ENCODE assay signal across 19 mouse cellular contexts in the genomic region with DNA sequence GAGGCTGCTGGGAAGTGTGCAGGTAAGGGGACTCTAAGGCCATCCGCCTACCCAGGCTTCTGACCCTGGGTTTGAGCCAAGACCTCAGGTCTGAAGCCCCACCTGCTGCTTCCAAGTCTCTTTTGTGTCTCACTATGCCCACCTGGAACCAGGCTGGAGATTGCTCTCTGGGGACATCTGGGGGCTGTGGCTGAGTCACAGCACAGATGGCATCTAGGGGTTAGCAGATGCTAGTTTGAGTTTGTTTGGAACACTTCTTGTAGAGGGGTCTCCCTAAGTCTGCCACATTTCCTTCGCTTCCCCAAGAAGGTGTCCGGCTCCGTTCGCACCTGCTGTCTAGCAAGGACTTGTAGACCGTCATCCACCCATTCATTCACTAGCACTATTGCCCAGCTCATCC. TPM values are rescaled to one million over a fixed set of nuclear protein-coding genes. Genes with fewer than 3 reads are reported as not detected.
DNase-seq lines count a peak whose midpoint lies in the region; ATAC-seq and TF ChIP-seq lines count a peak whose summit lies in the region.
"Had no signal": no experiment of that assay in that cellular context is flagged by ENCODE, and none has a peak within 500 bp of the region (broad histone marks: within the 10 kb centered on the region; RNA-seq: fewer than 3 reads in every experiment).

No protein-coding gene starts in this region.

- no peak for TF ChIP-seq POLR2A in cerebellum, adult 2 months (IDR thresholded peaks at IDR 0.05; ENCODE audit: borderline replicate concordance, insufficient read depth, low read length)

- no peaks in the 10 kb centered on the region for H3K27me3 ChIP-seq in cerebellum, adult 2 months (ENCODE audit: control insufficient read depth, insufficient read depth, low read length)
- no peaks in the 10 kb centered on the region for H3K27me3 ChIP-seq in hindbrain, embryonic 13.5 days
- no peaks in the 10 kb centered on the region for H3K27me3 ChIP-seq in hindbrain, embryonic 16.5 days (replicated peaks; ENCODE audit: control insufficient read depth, insufficient read depth, low read length)
- no peaks in the 10 kb centered on the region for H3K27me3 ChIP-seq in midbrain, embryonic 10.5 days (ENCODE audit: low read depth, poor library complexity, severe bottlenecking)
- no peaks in the 10 kb centered on the region for H3K27me3 ChIP-seq in midbrain, embryonic 16.5 days (ENCODE audit: control insufficient read depth, insufficient read depth, low read depth, low read length)
- H3K27me3 ChIP-seq in limb, embryonic 12.5 days: no peaks in the 10 kb centered on the region
- H3K27me3 ChIP-seq: limb, embryonic 15.5 days; neural tube, embryonic 13.5 days; stomach, embryonic 15.5 days had no signal

- TF ChIP-seq CTCF in cerebellum, adult 2 months (IDR thresholded peaks at IDR 0.05; ENCODE audit: borderline replicate concordance, insufficient read depth, low read depth, low read length): no peak

- H3K9ac ChIP-seq in hindbrain, embryonic 13.5 days: no peak overlapping the region
- no peak overlapping the region for H3K9ac ChIP-seq in hindbrain, embryonic 16.5 days (ENCODE audit: low read depth, low read length)
- H3K9ac ChIP-seq in midbrain, embryonic 16.5 days (ENCODE audit: low read depth, low read length): no peak overlapping the region
- H3K9ac ChIP-seq in limb, embryonic 12.5 days (replicated peaks): 0 out of 2 replicates have a peak overlapping the region, but pooled peaks have one; percentile 2
- H3K9ac ChIP-seq: limb, embryonic 15.5 days; liver, postnatal 0 days; neural tube, embryonic 13.5 days; stomach, embryonic 15.5 days had no signal

- peak; percentile 47 to 52 for DNase-seq in cerebellum, adult 2 months
- DNase-seq in cerebellum, postnatal 36 days: no peak
- DNase-seq in midbrain, embryonic 10.5 days (ENCODE audit: low spot score): no peak
- DNase-seq in heart, postnatal 14 days: no peak
- DNase-seq: cerebellum, adult 11 months; embryo, embryonic 11 days; gastrocnemius, postnatal 25 days; heart, postnatal 4 days; liver, postnatal 0 days; lung, postnatal 14 days had no signal

- no peak for ATAC-seq in hindbrain, embryonic 13.5 days (ENCODE audit: low FRiP score)
- no peak for ATAC-seq in hindbrain, embryonic 16.5 days
- no peak for ATAC-seq in midbrain, embryonic 16.5 days
- no peak for ATAC-seq in limb, embryonic 12.5 days (ENCODE audit: insufficient number of reproducible peaks, insufficient read depth, low FRiP score, low TSS enrichment, low read depth)
- ATAC-seq: intestine, postnatal 0 days; liver, postnatal 0 days had no signal

- H3K4me2 ChIP-seq in hindbrain, embryonic 13.5 days: no peak overlapping the region
- no peak overlapping the region for H3K4me2 ChIP-seq in hindbrain, embryonic 16.5 days (ENCODE audit: low read length)
- H3K4me2 ChIP-seq in midbrain, embryonic 16.5 days (ENCODE audit: low read length): no peak overlapping the region
- H3K4me2 ChIP-seq in limb, embryonic 12.5 days: no peak overlapping the region
- H3K4me2 ChIP-seq: limb, embryonic 15.5 days; neural tube, embryonic 13.5 days; stomach, embryonic 15.5 days had no signal

- H3K27ac ChIP-seq in cerebellum, adult 2 months (ENCODE audit: insufficient read depth, low read length): peak overlapping the region; percentile 66
- peak overlapping the region; percentile 81 for H3K27ac ChIP-seq in hindbrain, embryonic 13.5 days
- no peak overlapping the region for H3K27ac ChIP-seq in hindbrain, embryonic 16.5 days (ENCODE audit: low read depth, low read length)
- H3K27ac ChIP-seq in midbrain, embryonic 10.5 days (replicated peaks): peak overlapping the region; percentile 83
- no peak overlapping the region for H3K27ac ChIP-seq in midbrain, embryonic 16.5 days (ENCODE audit: low read length)
- no peak overlapping the region for H3K27ac ChIP-seq in limb, embryonic 12.5 days
- H3K27ac ChIP-seq: limb, embryonic 15.5 days; stomach, embryonic 15.5 days had no signal

- H3K9me3 ChIP-seq in hindbrain, embryonic 13.5 days: no peaks in the 10 kb centered on the region
- no peaks in the 10 kb centered on the region for H3K9me3 ChIP-seq in hindbrain, embryonic 16.5 days (ENCODE audit: control insufficient read depth, low read length)
- H3K9me3 ChIP-seq in midbrain, embryonic 10.5 days (replicated peaks): no peaks in the 10 kb centered on the region
- no peaks in the 10 kb centered on the region for H3K9me3 ChIP-seq in midbrain, embryonic 16.5 days (replicated peaks; ENCODE audit: control insufficient read depth, low read length, poor library complexity, severe bottlenecking)
- H3K9me3 ChIP-seq in limb, embryonic 12.5 days: no peaks in the 10 kb centered on the region
- H3K9me3 ChIP-seq: limb, embryonic 15.5 days; neural tube, embryonic 13.5 days; stomach, embryonic 15.5 days had no signal

- H3K4me1 ChIP-seq in cerebellum, adult 2 months (ENCODE audit: control insufficient read depth, insufficient read depth, low read length): peaks cover 66% of the 10 kb centered on the region
- H3K4me1 ChIP-seq in hindbrain, embryonic 13.5 days (replicated peaks): peaks cover 56% of the 10 kb centered on the region
- H3K4me1 ChIP-seq in hindbrain, embryonic 16.5 days (ENCODE audit: control insufficient read depth, insufficient read depth, low read depth, low read length): peaks cover 43% of the 10 kb centered on the region
- peaks cover 63% of the 10 kb centered on the region for H3K4me1 ChIP-seq in midbrain, embryonic 10.5 days
- peaks cover 39% of the 10 kb centered on the region for H3K4me1 ChIP-seq in midbrain, embryonic 16.5 days (ENCODE audit: control insufficient read depth, insufficient read depth, low read length)
- peaks cover 47% of the 10 kb centered on the region for H3K4me1 ChIP-seq in limb, embryonic 12.5 days (replicated peaks)

- H3K36me3 ChIP-seq in hindbrain, embryonic 13.5 days: peaks cover 23% of the 10 kb centered on the region
- 0 out of 2 replicates have a peak, but pooled peaks cover 2% of the 10 kb centered on the region for H3K36me3 ChIP-seq in hindbrain, embryonic 16.5 days (ENCODE audit: control insufficient read depth, insufficient read depth, low read length)
- H3K36me3 ChIP-seq in midbrain, embryonic 10.5 days: peaks cover 30% of the 10 kb centered on the region
- no peaks in the 10 kb centered on the region for H3K36me3 ChIP-seq in midbrain, embryonic 16.5 days (ENCODE audit: control insufficient read depth, insufficient read depth, low read length)
- peaks cover 20% of the 10 kb centered on the region; the same call in 1 of the 2 replicates for H3K36me3 ChIP-seq in limb, embryonic 12.5 days
- H3K36me3 ChIP-seq: stomach, embryonic 15.5 days had no signal

- H3K4me3 ChIP-seq in cerebellum, adult 2 months (replicated peaks; ENCODE audit: insufficient read depth, low read depth, low read length): no peak overlapping the region
- no peak overlapping the region for H3K4me3 ChIP-seq in hindbrain, embryonic 13.5 days
- no peak overlapping the region for H3K4me3 ChIP-seq in hindbrain, embryonic 16.5 days (ENCODE audit: low read length)
- no peak overlapping the region for H3K4me3 ChIP-seq in midbrain, embryonic 10.5 days
- no peak overlapping the region for H3K4me3 ChIP-seq in midbrain, embryonic 16.5 days (ENCODE audit: low read depth, low read length)
- H3K4me3 ChIP-seq in limb, embryonic 12.5 days (replicated peaks): no peak overlapping the region
- H3K4me3 ChIP-seq: limb, embryonic 15.5 days; neural tube, embryonic 13.5 days; stomach, embryonic 15.5 days had no signal

- whole genome bisulfite sequencing in cerebellum, adult 2 months: 58% methylated on average over 6 of the region's 6 CpGs
- WGBS in hindbrain, embryonic 13.5 days: 93% methylated on average over 6 of the region's 6 CpGs
- WGBS in hindbrain, embryonic 16.5 days: 87% methylated on average over 6 of the region's 6 CpGs
- 93% methylated on average over 6 of the region's 6 CpGs for WGBS in midbrain, embryonic 10.5 days
- 91% methylated on average over 6 of the region's 6 CpGs for WGBS in midbrain, embryonic 16.5 days
- WGBS in limb, embryonic 12.5 days: 92% methylated on average over 6 of the region's 6 CpGs

- intact Hi-C loops in heart, postnatal 14 days (cut with DNase I): no loop called here

RNA-seq across cellular contexts. Expression of gene Ncs1, which starts 23.6 kb away (rescaled TPM):
- polyA plus RNA-seq in cerebellum, adult 2 months (2012; rRNA removed): 118 and 126 TPM in 2 replicates
- 144 and 150 TPM in 2 replicates for polyA plus RNA-seq in hindbrain, embryonic 13.5 days (2015; fragmentation: Nextera tagmentation; extraction: Ambion mirVana)
- 151 and 174 TPM in 2 replicates for polyA plus RNA-seq in hindbrain, embryonic 16.5 days (2015; fragmentation: Nextera tagmentation; extraction: Ambion mirVana)
- polyA plus RNA-seq in midbrain, embryonic 10.5 days (2016; fragmentation: Nextera tagmentation; extraction: Ambion mirVana): 48.6 and 66.5 TPM in 2 replicates
- polyA plus RNA-seq in midbrain, embryonic 16.5 days (2015; fragmentation: Nextera tagmentation; extraction: Ambion mirVana): 148 and 164 TPM in 2 replicates
- polyA plus RNA-seq in limb, embryonic 12.5 days (2016; fragmentation: Nextera tagmentation; extraction: Ambion mirVana): 53.6 and 54.4 TPM in 2 replicates
- total RNA-seq in heart, postnatal 14 days (2021): 10 to 100 TPM in 1 of 2 experiments, 1 to 10 TPM in 1; 7.9 to 11.9 TPM

RNA-seq across cellular contexts. Expression of gene Hmcn2, which starts 45.0 kb away (rescaled TPM):
- 0.59 and 0.63 TPM in 2 replicates for polyA plus RNA-seq in cerebellum, adult 2 months (2012; rRNA removed)
- 0.12 and 0.19 TPM in 2 replicates for polyA plus RNA-seq in hindbrain, embryonic 13.5 days (2015; fragmentation: Nextera tagmentation; extraction: Ambion mirVana)
- 0.30 TPM in 2 replicates for polyA plus RNA-seq in hindbrain, embryonic 16.5 days (2015; fragmentation: Nextera tagmentation; extraction: Ambion mirVana)
- polyA plus RNA-seq in midbrain, embryonic 10.5 days (2016; fragmentation: Nextera tagmentation; extraction: Ambion mirVana): 0.06 TPM in 1 of 2 replicates, not detected in the other
- polyA plus RNA-seq in midbrain, embryonic 16.5 days (2015; fragmentation: Nextera tagmentation; extraction: Ambion mirVana): 0.16 and 0.18 TPM in 2 replicates
- polyA plus RNA-seq in limb, embryonic 12.5 days (2016; fragmentation: Nextera tagmentation; extraction: Ambion mirVana): 0.19 TPM in 1 of 2 replicates, not detected in the other
- total RNA-seq in heart, postnatal 14 days (2021): 10 to 100 TPM; 30.5 to 31.5 TPM
- total RNA-seq: MEL had no signal

Comparison
In these comparisons a context has a peak if more than half of its experiments do, and no peak if none do; other contexts are left out.
1. DNase-seq: peak in cerebellum, adult 2 months (2 of 2); none in cerebellum, postnatal 36 days (0 of 2), midbrain, embryonic 10.5 days (single experiment) and heart, postnatal 14 days (0 of 2).
2. H3K27ac ChIP-seq: peak in cerebellum, adult 2 months (single experiment), hindbrain, embryonic 13.5 days (single experiment) and midbrain, embryonic 10.5 days (single experiment); none in hindbrain, embryonic 16.5 days (single experiment), midbrain, embryonic 16.5 days (single experiment) and limb, embryonic 12.5 days (single experiment).